Mouse (Mus musculus) liver, embryonic 13.5 days (tissue): Measurements from ENCODE around the gene 6030458C11Rik. TPM values are rescaled to one million over a fixed set of nuclear protein-coding genes. Genes with fewer than 3 reads are reported as not detected.
A peak's percentile ranks its signal among the peaks of the same experiment; 100 is the strongest.
"Not testable (repeated sequence)": the region's sequence is repeated elsewhere in the genome, so short reads cannot be mapped to it uniquely, and the experiment has no call there.

ENCODE experiments used
- ATAC-seq: fragments of 200-750 bp; cut with Nextera tagmentation; 2 replicates; pipeline ENCODE4 v1.8.0; 2017; ENCODE audit warnings: low read depth, mild to moderate bottlenecking, moderate number of reproducible peaks, moderate library complexity
- DNase-seq: peaks from one replicate; pipeline ENCODE4 v3.0.0; 2022
- H3K27ac ChIP-seq: fragments of 300-500 bp; sonication (generic); 2 replicates; pipeline ENCODE4 v1.5.1; 2015; ENCODE audit warnings: moderate library complexity, mild to moderate bottlenecking, inconsistent platforms
- H3K27me3 ChIP-seq: fragments of 300-500 bp; sonication (generic); 2 replicates; pipeline ENCODE4 v1.6.1; 2015; ENCODE audit warnings: mild to moderate bottlenecking, inconsistent platforms
- H3K36me3 ChIP-seq: fragments of 300-500 bp; sonication (generic); 2 replicates; pipeline ENCODE4 v1.6.1; 2015; ENCODE audit warnings: mild to moderate bottlenecking, inconsistent platforms
- H3K4me1 ChIP-seq: fragments of 300-500 bp; sonication (generic); replicated peaks from 2 replicates; pipeline ENCODE4 v1.6.1; 2015; ENCODE audit warnings: inconsistent platforms
- H3K4me2 ChIP-seq: fragments of 300-500 bp; sonication (generic); 2 replicates; pipeline ENCODE4 v1.6.1; 2015; ENCODE audit warnings: inconsistent platforms, mild to moderate bottlenecking, moderate library complexity
- H3K4me3 ChIP-seq: fragments of 300-500 bp; sonication (generic); replicated peaks from 2 replicates; pipeline ENCODE4 v1.5.1; 2015; ENCODE audit warnings: mild to moderate bottlenecking, inconsistent platforms
- H3K9ac ChIP-seq: fragments of 300-500 bp; sonication (generic); 2 replicates; pipeline ENCODE4 v1.6.1; 2015; ENCODE audit warnings: mild to moderate bottlenecking, inconsistent platforms
- H3K9me3 ChIP-seq: fragments of 300-500 bp; sonication (generic); replicated peaks from 2 replicates; pipeline ENCODE4 v1.6.1; 2016; ENCODE audit warnings: inconsistent platforms
- WGBS: fragments of 180-500 bp; shearing (Covaris S2); methylation state at CpG from one replicate; pipeline ENCODE4 v1.1.7; 2015; ENCODE audit not compliant: insufficient replicate concordance; 5-methylcytosine and 5-hydroxymethylcytosine counted together
- polyA plus RNA-seq: library from polyadenylated mRNA; unstranded; fragments of >200 nt; fragmentation: Nextera tagmentation; extraction: Ambion mirVana; gene quantifications from 2 replicates; pipeline ENCODE4 v1.2.1, GENCODE M21; 2015

The 6030458C11Rik gene
- polyA plus RNA-seq, 1 experiment from 2014 or later, result 32.4 TPM

- peak overlapping the region; percentile 77 for H3K4me3 ChIP-seq
- H3K4me1 ChIP-seq, result peaks cover 63% of the 10 kb centered on the region
- peak overlapping the region; percentile 96 for H3K27ac ChIP-seq
- H3K27me3 ChIP-seq, result no peaks in the 10 kb centered on the region
- peak; percentile 51 for DNase-seq
- peak overlapping the region; percentile 73 for H3K4me2 ChIP-seq
- H3K36me3 ChIP-seq, result peaks cover 54% of the 10 kb centered on the region
- peak; percentile 48 for ATAC-seq
- no peaks in the 10 kb centered on the region for H3K9me3 ChIP-seq
- 40% methylated on average over 9 of the region's 9 CpGs for WGBS
- peak overlapping the region; percentile 91 for H3K9ac ChIP-seq
Observed at GRCm38 (mm10) chr15:12822416-12823395, 1.7 kb downstream of the 6030458C11Rik start.

GRCm38 (mm10) chr15:12817592-12817991, 6.9 kb downstream of the 6030458C11Rik start:
- Histone ChIP-seq H3K9me3 (no peaks in the 10 kb centered on the region), H3K4me2 (no peak overlapping the region), H3K9ac (no peak overlapping the region), H3K27me3 (no peaks in the 10 kb centered on the region), H3K4me1 (peaks cover 27% of the 10 kb centered on the region), H3K4me3 (no peak overlapping the region), H3K27ac (no peak overlapping the region), H3K36me3 (peaks cover 91% of the 10 kb centered on the region)
- ATAC-seq, result no peak
- DNase-seq, result no peak
- WGBS, result 85% methylated on average over 8 of the region's 8 CpGs

- H3K4me2 ChIP-seq, result no peak overlapping the region
- DNase-seq (no peak), ATAC-seq (no peak)
- H3K4me3 ChIP-seq, result no peak overlapping the region
- H3K36me3 ChIP-seq, result peaks cover 97% of the 10 kb centered on the region
- no peak overlapping the region for H3K9ac ChIP-seq
- 90% methylated on average over 11 of the region's 11 CpGs for WGBS
- H3K4me1 ChIP-seq, result no peaks in the 10 kb centered on the region; the same call in 1 of the 2 replicates
- no peak overlapping the region for H3K27ac ChIP-seq
- H3K9me3 ChIP-seq, result no peaks in the 10 kb centered on the region
- no peaks in the 10 kb centered on the region for H3K27me3 ChIP-seq
Observed at GRCm38 (mm10) chr15:12812646-12813045, 11.8 kb downstream of the 6030458C11Rik start.

- no peak for DNase-seq
Observed at GRCm38 (mm10) chr15:12809305-12809704, 15.1 kb downstream of the 6030458C11Rik start.

GRCm38 (mm10) chr15:12807088-12807487, 17.4 kb downstream of the 6030458C11Rik start:
- Histone ChIP-seq H3K27ac (no peak overlapping the region), H3K4me1 (peaks cover 18% of the 10 kb centered on the region), H3K9me3 (no peaks in the 10 kb centered on the region), H3K27me3 (no peaks in the 10 kb centered on the region), H3K4me3 (no peak overlapping the region), H3K9ac (no peak overlapping the region), H3K36me3 (peaks cover 63% of the 10 kb centered on the region), H3K4me2 (no peak overlapping the region)
- 90% methylated on average over 10 of the region's 10 CpGs for WGBS
- ATAC-seq (no peak), DNase-seq (no peak)

More at GRCm38 (mm10) chr15:12809305-12809704, 15.1 kb downstream of the 6030458C11Rik start:
- WGBS, result 74% methylated on average over 6 of the region's 6 CpGs
- H3K4me1 ChIP-seq, result peaks cover 18% of the 10 kb centered on the region
- H3K9ac ChIP-seq, result no peak overlapping the region
- no peaks in the 10 kb centered on the region for H3K9me3 ChIP-seq
- no peak overlapping the region for H3K27ac ChIP-seq
- no peaks in the 10 kb centered on the region for H3K27me3 ChIP-seq
- peaks cover 84% of the 10 kb centered on the region for H3K36me3 ChIP-seq
- ATAC-seq, result no peak
- H3K4me3 ChIP-seq, result no peak overlapping the region
- H3K4me2 ChIP-seq, result no peak overlapping the region

GRCm38 (mm10) chr15:12805071-12805470, 19.4 kb downstream of the 6030458C11Rik start:
- DNase-seq (peak; percentile 73), ATAC-seq (peak; percentile 49; the same call in 1 of the 2 replicates)
- Histone ChIP-seq H3K27ac (no peak overlapping the region), H3K9ac (no peak overlapping the region), H3K27me3 (no peaks in the 10 kb centered on the region), H3K4me1 (peaks cover 18% of the 10 kb centered on the region), H3K36me3 (peaks cover 43% of the 10 kb centered on the region), H3K9me3 (no peaks in the 10 kb centered on the region), H3K4me3 (no peak overlapping the region), H3K4me2 (no peak overlapping the region)
- WGBS, result 56% methylated on average over 4 of the region's 4 CpGs

GRCm38 (mm10) chr15:12801142-12801506, 23.3 kb downstream of the 6030458C11Rik start:
- DNase-seq, H3K36me3 ChIP-seq, H3K4me2 ChIP-seq, H3K27ac ChIP-seq, H3K9me3 ChIP-seq, H3K4me3 ChIP-seq, H3K9ac ChIP-seq, ATAC-seq, H3K27me3 ChIP-seq: not testable (repeated sequence)
- H3K4me1 ChIP-seq, result peaks cover 13% of the 10 kb centered on the region
- 70% methylated on average over 2 of the region's 2 CpGs for WGBS

- H3K36me3 ChIP-seq, result no peaks in the 10 kb centered on the region
- H3K4me1 ChIP-seq, result peaks cover 7% of the 10 kb centered on the region
- H3K9me3 ChIP-seq, result no peaks in the 10 kb centered on the region
- H3K9ac ChIP-seq, result no peak overlapping the region
- no peak overlapping the region for H3K27ac ChIP-seq
- 45% methylated on average over 15 of the region's 15 CpGs for WGBS
- no peak overlapping the region for H3K4me3 ChIP-seq
- DNase-seq (no peak), ATAC-seq (no peak)
- no peaks in the 10 kb centered on the region for H3K27me3 ChIP-seq
- H3K4me2 ChIP-seq, result no peak overlapping the region
Observed at GRCm38 (mm10) chr15:12800405-12801141, 23.9 kb downstream of the 6030458C11Rik start.

- H3K4me2 ChIP-seq, result no peak overlapping the region
- no peaks in the 10 kb centered on the region for H3K36me3 ChIP-seq
- H3K4me1 ChIP-seq, result no peaks in the 10 kb centered on the region
- H3K27ac ChIP-seq, result no peak overlapping the region
- no peak overlapping the region for H3K4me3 ChIP-seq
- WGBS, result 54% methylated on average over 6 of the region's 6 CpGs
- no peak overlapping the region for H3K9ac ChIP-seq
- ATAC-seq (no peak), DNase-seq (no peak)
- H3K27me3 ChIP-seq, result no peaks in the 10 kb centered on the region
- no peaks in the 10 kb centered on the region for H3K9me3 ChIP-seq
Observed at GRCm38 (mm10) chr15:12798043-12798442, 26.4 kb downstream of the 6030458C11Rik start.

GRCm38 (mm10) chr15:12795909-12796470, 28.5 kb downstream of the 6030458C11Rik start:
- no peaks in the 10 kb centered on the region for H3K9me3 ChIP-seq
- 59% methylated on average over 13 of the region's 13 CpGs for whole genome bisulfite sequencing
- no peaks in the 10 kb centered on the region for H3K4me1 ChIP-seq
- no peak for ATAC-seq
- H3K4me2 ChIP-seq, result no peak overlapping the region
- no peak overlapping the region for H3K4me3 ChIP-seq
- no peaks in the 10 kb centered on the region for H3K27me3 ChIP-seq
- H3K36me3 ChIP-seq, result no peaks in the 10 kb centered on the region
- no peak for DNase-seq
- H3K9ac ChIP-seq, result no peak overlapping the region
- no peak overlapping the region for H3K27ac ChIP-seq

- no peaks in the 10 kb centered on the region for H3K4me1 ChIP-seq
- no peaks in the 10 kb centered on the region for H3K36me3 ChIP-seq
- peak; percentile 33 for DNase-seq
- no peak overlapping the region for H3K9ac ChIP-seq
- no peak for ATAC-seq
- H3K9me3 ChIP-seq, result no peaks in the 10 kb centered on the region
- H3K4me2 ChIP-seq, result no peak overlapping the region
- H3K27me3 ChIP-seq, result no peaks in the 10 kb centered on the region
- H3K27ac ChIP-seq, result no peak overlapping the region
- H3K4me3 ChIP-seq, result no peak overlapping the region
- 0% methylated on average over 2 of the region's 2 CpGs for WGBS
Observed at GRCm38 (mm10) chr15:12795457-12795894, 29.0 kb downstream of the 6030458C11Rik start.
